In genomic region chr15:51083677-51084322, GRCm38 (mm10) we compare ENCODE assay signal across 14 mouse cellular contexts.
DNase-seq lines count a peak whose midpoint lies in the region; ATAC-seq and TF ChIP-seq lines count a peak whose summit lies in the region.
"Had no signal": no experiment of that assay in that cellular context is flagged by ENCODE, and none has a peak within 500 bp of the region (broad histone marks: within the 10 kb centered on the region; RNA-seq: fewer than 3 reads in every experiment).

No protein-coding gene starts in this region.

- H3K4me2 ChIP-seq in embryonic facial prominence, embryonic 14.5 days (ENCODE audit: low read depth, low read length): peak overlapping the region; percentile 4; the same call in 1 of the 2 replicates
- H3K4me2 ChIP-seq in lung, embryonic 14.5 days: peak overlapping the region; percentile 50
- H3K4me2 ChIP-seq in embryonic facial prominence, embryonic 15.5 days (replicated peaks): 0 out of 2 replicates have a peak overlapping the region, but pooled peaks have one; percentile 6
- peak overlapping the region; percentile 14; the same call in 1 of the 2 replicates for H3K4me2 ChIP-seq in limb, embryonic 14.5 days (replicated peaks; ENCODE audit: low read depth, low read length, severe bottlenecking)
- H3K4me2 ChIP-seq: forebrain, embryonic 13.5 days had no signal

- ATAC-seq in embryonic facial prominence, embryonic 14.5 days (ENCODE audit: low read depth): no peak
- ATAC-seq in lung, embryonic 14.5 days (ENCODE audit: insufficient read depth): peak; percentile 74
- no peak for ATAC-seq in embryonic facial prominence, embryonic 15.5 days (ENCODE audit: insufficient number of reproducible peaks, low FRiP score, low TSS enrichment, low read depth)
- ATAC-seq in limb, embryonic 14.5 days (ENCODE audit: low FRiP score, low read depth): no peak
- ATAC-seq: CD4-positive, CD25-positive, alpha-beta regulatory T cell, adult 4 months; forebrain, embryonic 13.5 days had no signal

- TF ChIP-seq CTCF in lung, embryonic 14.5 days (IDR thresholded peaks at IDR 0.05; ENCODE audit: low read depth): no peak

- H3K27ac ChIP-seq in embryonic facial prominence, embryonic 14.5 days (replicated peaks; ENCODE audit: low read depth, low read length): no peak overlapping the region
- no peak overlapping the region for H3K27ac ChIP-seq in embryonic facial prominence, embryonic 10.5 days (replicated peaks)
- no peak overlapping the region; the same call in 1 of the 2 replicates for H3K27ac ChIP-seq in lung, embryonic 14.5 days (ENCODE audit: low read depth)
- no peak overlapping the region for H3K27ac ChIP-seq in embryonic facial prominence, embryonic 15.5 days (replicated peaks)
- no peak overlapping the region; the same call in 1 of the 2 replicates for H3K27ac ChIP-seq in limb, embryonic 14.5 days (replicated peaks; ENCODE audit: low read depth, low read length)
- H3K27ac ChIP-seq: forebrain, embryonic 13.5 days had no signal

- no peaks in the 10 kb centered on the region for H3K27me3 ChIP-seq in embryonic facial prominence, embryonic 14.5 days (replicated peaks; ENCODE audit: control insufficient read depth, insufficient read depth, low read length)
- H3K27me3 ChIP-seq in embryonic facial prominence, embryonic 10.5 days (replicated peaks; ENCODE audit: low read depth, poor library complexity, severe bottlenecking): no peaks in the 10 kb centered on the region
- no peaks in the 10 kb centered on the region for H3K27me3 ChIP-seq in lung, embryonic 14.5 days (ENCODE audit: insufficient read depth, low read length)
- H3K27me3 ChIP-seq in embryonic facial prominence, embryonic 15.5 days: no peaks in the 10 kb centered on the region
- no peaks in the 10 kb centered on the region for H3K27me3 ChIP-seq in limb, embryonic 14.5 days (ENCODE audit: control insufficient read depth, insufficient read depth, low read length)
- H3K27me3 ChIP-seq: forebrain, embryonic 13.5 days had no signal

- no peak for DNase-seq in embryonic facial prominence, embryonic 14.5 days (ENCODE audit: low spot score)
- no peak for DNase-seq in embryonic facial prominence, embryonic 10.5 days (ENCODE audit: low spot score)
- peak; percentile 77 for DNase-seq in lung, embryonic 14.5 days
- DNase-seq in lung, adult 18-20 months: no peak
- peak; percentile 29 for DNase-seq in limb, embryonic 14.5 days (ENCODE audit: low spot score)
- no peak for DNase-seq in thymus, postnatal 14 days
- DNase-seq in spleen, adult 18-20 months: no peak
- DNase-seq: kidney, postnatal 4 days; lung, adult 2 months; thymus, postnatal 25 days had no signal

- no peaks in the 10 kb centered on the region for H3K36me3 ChIP-seq in embryonic facial prominence, embryonic 14.5 days (ENCODE audit: control insufficient read depth, insufficient read depth, low read length)
- H3K36me3 ChIP-seq in embryonic facial prominence, embryonic 10.5 days (replicated peaks): no peaks in the 10 kb centered on the region
- H3K36me3 ChIP-seq in lung, embryonic 14.5 days (ENCODE audit: insufficient read depth): no peaks in the 10 kb centered on the region
- H3K36me3 ChIP-seq in embryonic facial prominence, embryonic 15.5 days: no peaks in the 10 kb centered on the region
- no peaks in the 10 kb centered on the region for H3K36me3 ChIP-seq in limb, embryonic 14.5 days (ENCODE audit: control insufficient read depth, insufficient read depth, low read length)

- 57% methylated on average over 12 of the region's 12 CpGs for WGBS in embryonic facial prominence, embryonic 14.5 days
- 81% methylated on average over 12 of the region's 12 CpGs for WGBS in embryonic facial prominence, embryonic 10.5 days
- WGBS in lung, embryonic 14.5 days: 33% methylated on average over 12 of the region's 12 CpGs
- WGBS in embryonic facial prominence, embryonic 15.5 days: 64% methylated on average over 12 of the region's 12 CpGs
- 62% methylated on average over 12 of the region's 12 CpGs for WGBS in limb, embryonic 14.5 days

- H3K9ac ChIP-seq in embryonic facial prominence, embryonic 14.5 days (ENCODE audit: low read depth, low read length): no peak overlapping the region
- no peak overlapping the region; the same call in 1 of the 2 replicates for H3K9ac ChIP-seq in lung, embryonic 14.5 days
- H3K9ac ChIP-seq in embryonic facial prominence, embryonic 15.5 days: no peak overlapping the region
- H3K9ac ChIP-seq in limb, embryonic 14.5 days (ENCODE audit: low read depth, low read length, severe bottlenecking): 0 out of 2 replicates have a peak overlapping the region, but pooled peaks have one; percentile 16
- H3K9ac ChIP-seq: forebrain, embryonic 13.5 days had no signal

- no peaks in the 10 kb centered on the region for H3K9me3 ChIP-seq in embryonic facial prominence, embryonic 14.5 days (ENCODE audit: control insufficient read depth, low read length)
- no peaks in the 10 kb centered on the region for H3K9me3 ChIP-seq in embryonic facial prominence, embryonic 10.5 days
- no peaks in the 10 kb centered on the region for H3K9me3 ChIP-seq in lung, embryonic 14.5 days (ENCODE audit: low read depth, low read length)
- H3K9me3 ChIP-seq in embryonic facial prominence, embryonic 15.5 days (replicated peaks): no peaks in the 10 kb centered on the region
- H3K9me3 ChIP-seq in limb, embryonic 14.5 days (ENCODE audit: control insufficient read depth, low read length): no peaks in the 10 kb centered on the region
- H3K9me3 ChIP-seq: forebrain, embryonic 13.5 days had no signal

- no peak overlapping the region for H3K4me3 ChIP-seq in embryonic facial prominence, embryonic 14.5 days (ENCODE audit: low read depth, low read length)
- no peak overlapping the region for H3K4me3 ChIP-seq in embryonic facial prominence, embryonic 10.5 days
- H3K4me3 ChIP-seq in lung, embryonic 14.5 days (ENCODE audit: low read depth, low read length): peak overlapping the region; percentile 18
- H3K4me3 ChIP-seq in embryonic facial prominence, embryonic 15.5 days (replicated peaks): no peak overlapping the region
- H3K4me3 ChIP-seq in limb, embryonic 14.5 days (replicated peaks; ENCODE audit: low read length): no peak overlapping the region
- H3K4me3 ChIP-seq: forebrain, embryonic 13.5 days; myocyte had no signal

- H3K4me1 ChIP-seq in embryonic facial prominence, embryonic 14.5 days (ENCODE audit: control insufficient read depth, insufficient read depth, low read length): no peaks in the 10 kb centered on the region
- H3K4me1 ChIP-seq in embryonic facial prominence, embryonic 10.5 days: no peaks in the 10 kb centered on the region
- no peaks in the 10 kb centered on the region for H3K4me1 ChIP-seq in lung, embryonic 14.5 days (ENCODE audit: insufficient read depth)
- H3K4me1 ChIP-seq in embryonic facial prominence, embryonic 15.5 days: no peaks in the 10 kb centered on the region
- no peaks in the 10 kb centered on the region for H3K4me1 ChIP-seq in limb, embryonic 14.5 days (ENCODE audit: control insufficient read depth, insufficient read depth, low read length)
- H3K4me1 ChIP-seq: forebrain, embryonic 13.5 days had no signal

- TF ChIP-seq POLR2A in limb, embryonic 14.5 days (IDR thresholded peaks at IDR 0.05; ENCODE audit: borderline replicate concordance, extremely low read depth, insufficient read depth, insufficient read length): no peak

Comparison
In these comparisons a context has a peak if more than half of its experiments do, and no peak if none do; other contexts are left out.
1. DNase-seq: peak in lung, embryonic 14.5 days (single experiment) and limb, embryonic 14.5 days (single experiment); none in embryonic facial prominence, embryonic 14.5 days (single experiment), embryonic facial prominence, embryonic 10.5 days (single experiment), lung, adult 18-20 months (0 of 2), thymus, postnatal 14 days (single experiment) and spleen, adult 18-20 months (0 of 2).
2. Peak in every context shown above with its lines, with median percentiles within 50 percentile points of each other: H3K4me2 ChIP-seq.